Mouse (Mus musculus): ENCODE results near the gene Alpl. TPM values are rescaled to one million over a fixed set of nuclear protein-coding genes. Genes with fewer than 3 reads are reported as not detected.

Alpl gene
- total and polyA plus RNA-seq, 3 experiments: not detected

DNA sequence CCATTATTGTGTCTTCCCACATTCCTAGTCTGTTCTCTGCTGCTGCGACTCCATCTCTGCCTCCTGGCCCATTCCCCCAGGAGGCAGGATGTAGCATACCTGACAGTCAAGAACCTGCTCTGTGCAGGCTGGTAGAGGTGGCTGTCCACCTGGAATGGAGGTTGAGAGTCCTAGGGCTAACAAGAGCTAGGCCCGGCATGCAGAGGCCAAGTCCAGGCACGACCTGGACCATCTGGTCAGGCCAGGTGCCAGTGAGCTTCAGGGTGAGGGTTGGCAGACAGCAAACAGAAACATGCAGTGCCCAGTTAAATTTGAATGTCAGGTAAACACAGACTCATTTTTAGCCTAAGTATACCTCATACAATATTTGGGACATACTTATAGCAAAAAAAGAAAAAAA, 63.2 kb downstream of the Alpl start:
- Histone ChIP-seq H3K27ac (ENCODE audit: control insufficient read depth, low read depth, low read length) (no peak overlapping the region), H3K27me3 (ENCODE audit: control insufficient read depth in 1 of 2, insufficient read depth in 2 of 2, low read length in 2 of 2) (no peaks in the 10 kb centered on the region), H3K4me1 (ENCODE audit: control insufficient read depth in 1 of 2, insufficient read depth in 2 of 2, low read length in 2 of 2) (no peaks in the 10 kb centered on the region), H3K9ac (ENCODE audit: control insufficient read depth, low read depth, low read length, poor library complexity, severe bottlenecking) (no peak overlapping the region), H3K4me3 (ENCODE audit: control insufficient read depth in 1 of 2, insufficient read depth in 1 of 2, low read depth in 2 of 2, low read length in 2 of 2) (no peak overlapping the region), H3K79me2 (ENCODE audit: control insufficient read depth, insufficient read depth, low read length, poor library complexity) (no peaks in the 10 kb centered on the region), H3K36me3 (ENCODE audit: control insufficient read depth in 1 of 2, insufficient read depth in 2 of 2, low read length in 2 of 2) (no peaks in the 10 kb centered on the region), H3K9me3 (replicated peaks; ENCODE audit: insufficient read depth, low read length) (no peaks in the 10 kb centered on the region)
- no peak for DNase-seq (ENCODE audit: low read depth, low spot score)
- no peak for TF ChIP-seq EP300 (IDR thresholded peaks at IDR 0.05; ENCODE audit: low read depth in 1 of 2, low read length in 2 of 2)
- no peak for TF ChIP-seq TCF12 (IDR thresholded peaks at IDR 0.05; ENCODE audit: low read depth, low read length)
- no peak for TF ChIP-seq RAD21 (IDR thresholded peaks at IDR 0.05; ENCODE audit: low read depth, low read length)
- no peak for TF ChIP-seq CTCF (IDR thresholded peaks at IDR 0.05 in 2 of 3, conservative IDR thresholded peaks at IDR 0.05 in 1 of 3; ENCODE audit: control insufficient read depth in 1 of 3, insufficient read depth in 1 of 3, low read depth in 2 of 3, low read length in 3 of 3, poor library complexity in 1 of 3, severe bottlenecking in 1 of 3)
- no peak for TF ChIP-seq NELFE (IDR thresholded peaks at IDR 0.05; ENCODE audit: low read depth, low read length)
- TF ChIP-seq MYC (IDR thresholded peaks at IDR 0.05; ENCODE audit: low read depth, low read length): no peak
- TF ChIP-seq KAT2A (conservative IDR thresholded peaks at IDR 0.05; ENCODE audit: low read depth, low read length): no peak
- TF ChIP-seq TBP (IDR thresholded peaks at IDR 0.05; ENCODE audit: low read depth, low read length): no peak
- TF ChIP-seq HCFC1 (IDR thresholded peaks at IDR 0.05; ENCODE audit: low read depth, low read length): no peak
- TF ChIP-seq CHD2 (IDR thresholded peaks at IDR 0.05; ENCODE audit: low read length): no peak
- no peak for TF ChIP-seq MXI1 (IDR thresholded peaks at IDR 0.05; ENCODE audit: low read depth, low read length)
- no peak for TF ChIP-seq MYB (IDR thresholded peaks at IDR 0.05; ENCODE audit: low read depth, low read length)
- no peak for TF ChIP-seq ZKSCAN1 (IDR thresholded peaks at IDR 0.05; ENCODE audit: low read depth, low read length)
- no peak for TF ChIP-seq JUND (IDR thresholded peaks at IDR 0.05; ENCODE audit: low read depth, low read length)

DNA sequence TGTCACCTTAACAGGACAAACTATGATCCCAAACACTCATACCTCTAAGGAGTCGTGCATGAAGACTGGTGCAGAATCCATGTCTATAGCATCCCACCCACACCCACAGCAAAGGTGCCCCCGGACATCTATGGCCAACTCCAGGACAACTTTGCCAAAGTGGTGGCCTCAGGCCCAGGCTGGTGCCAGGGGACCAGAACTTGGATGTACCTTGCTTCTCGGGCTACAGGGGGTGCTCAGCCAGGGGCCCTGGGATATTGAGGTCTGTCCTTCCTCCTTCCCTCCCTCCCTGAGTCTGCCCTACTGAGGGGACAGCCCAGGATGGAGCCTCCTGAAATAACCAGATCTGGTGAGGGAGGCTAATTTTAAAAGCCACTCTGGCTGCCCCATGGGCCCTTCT, 63.8 kb downstream of the Alpl start:
- DNase-seq (ENCODE audit: low read depth, low spot score): no peak
- Histone ChIP-seq H3K79me2 (ENCODE audit: control insufficient read depth, insufficient read depth, low read length, poor library complexity) (no peaks in the 10 kb centered on the region), H3K27me3 (ENCODE audit: control insufficient read depth in 1 of 2, insufficient read depth in 2 of 2, low read length in 2 of 2) (no peaks in the 10 kb centered on the region), H3K27ac (ENCODE audit: control insufficient read depth, low read depth, low read length) (no peak overlapping the region), H3K36me3 (ENCODE audit: control insufficient read depth in 1 of 2, insufficient read depth in 2 of 2, low read length in 2 of 2) (no peaks in the 10 kb centered on the region), H3K4me3 (ENCODE audit: control insufficient read depth in 1 of 2, insufficient read depth in 1 of 2, low read depth in 2 of 2, low read length in 2 of 2) (no peak overlapping the region), H3K9me3 (replicated peaks; ENCODE audit: insufficient read depth, low read length) (no peaks in the 10 kb centered on the region), H3K9ac (ENCODE audit: control insufficient read depth, low read depth, low read length, poor library complexity, severe bottlenecking) (no peak overlapping the region), H3K4me1 (ENCODE audit: control insufficient read depth in 1 of 2, insufficient read depth in 2 of 2, low read length in 2 of 2) (no peaks in the 10 kb centered on the region)
- no peak for TF ChIP-seq RAD21 (IDR thresholded peaks at IDR 0.05; ENCODE audit: low read depth, low read length)

DNA sequence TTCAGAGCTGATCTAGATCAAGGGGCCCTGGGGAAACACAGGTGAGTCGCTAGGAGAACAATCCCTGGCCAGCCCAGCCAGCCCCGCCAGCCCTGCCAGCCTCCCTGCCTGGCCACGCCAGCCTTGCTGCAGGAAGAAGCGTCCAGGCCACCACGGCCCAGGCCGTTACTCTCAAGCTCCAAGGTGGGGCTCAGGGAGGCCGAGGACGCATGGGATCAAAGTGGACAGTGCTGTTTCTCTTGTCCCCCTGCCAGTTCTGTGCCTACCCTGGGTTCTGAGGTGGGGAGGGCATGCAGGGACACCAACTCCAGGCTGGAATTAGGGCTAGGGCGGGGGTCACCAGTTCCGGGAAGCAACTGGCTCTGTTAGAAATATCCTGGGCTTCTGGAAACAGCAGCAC, 64.3 kb downstream of the Alpl start:
- DNase-seq (ENCODE audit: low read depth, low spot score): no peak
- H3K27me3 ChIP-seq (ENCODE audit: control insufficient read depth in 1 of 2, insufficient read depth in 2 of 2, low read length in 2 of 2): no peaks in the 10 kb centered on the region
- no peak overlapping the region for H3K9ac ChIP-seq (ENCODE audit: control insufficient read depth, low read depth, low read length, poor library complexity, severe bottlenecking)
- no peaks in the 10 kb centered on the region for H3K79me2 ChIP-seq (ENCODE audit: control insufficient read depth, insufficient read depth, low read length, poor library complexity)
- no peaks in the 10 kb centered on the region for H3K9me3 ChIP-seq (replicated peaks; ENCODE audit: insufficient read depth, low read length)
- H3K36me3 ChIP-seq (ENCODE audit: control insufficient read depth in 1 of 2, insufficient read depth in 2 of 2, low read length in 2 of 2): no peaks in the 10 kb centered on the region
- no peak overlapping the region for H3K27ac ChIP-seq (ENCODE audit: control insufficient read depth, low read depth, low read length)
- H3K4me1 ChIP-seq (ENCODE audit: control insufficient read depth in 1 of 2, insufficient read depth in 2 of 2, low read length in 2 of 2): no peaks in the 10 kb centered on the region
- TF ChIP-seq CHD2 (IDR thresholded peaks at IDR 0.05; ENCODE audit: low read length) (no peak), MYC (IDR thresholded peaks at IDR 0.05; ENCODE audit: low read depth, low read length) (no peak), NELFE (IDR thresholded peaks at IDR 0.05; ENCODE audit: low read depth, low read length) (no peak), ELF1 (IDR thresholded peaks at IDR 0.05; ENCODE audit: low read depth, low read length) (no peak), CHD1 (IDR thresholded peaks at IDR 0.05; ENCODE audit: low read depth, low read length) (no peak), HCFC1 (IDR thresholded peaks at IDR 0.05; ENCODE audit: low read depth, low read length) (no peak), CTCF (IDR thresholded peaks at IDR 0.05 in 2 of 3, conservative IDR thresholded peaks at IDR 0.05 in 1 of 3; ENCODE audit: control insufficient read depth in 1 of 3, insufficient read depth in 1 of 3, low read depth in 2 of 3, low read length in 3 of 3, poor library complexity in 1 of 3, severe bottlenecking in 1 of 3) (no peak), E2F4 (IDR thresholded peaks at IDR 0.05; ENCODE audit: borderline replicate concordance, low read depth, low read length) (no peak), ZNF384 (IDR thresholded peaks at IDR 0.05; ENCODE audit: low read depth, low read length) (no peak), ZKSCAN1 (IDR thresholded peaks at IDR 0.05; ENCODE audit: low read depth, low read length) (no peak), JUND (IDR thresholded peaks at IDR 0.05; ENCODE audit: low read depth, low read length) (no peak), MYB (IDR thresholded peaks at IDR 0.05; ENCODE audit: low read depth, low read length) (no peak)
- no peak overlapping the region for H3K4me3 ChIP-seq (ENCODE audit: control insufficient read depth in 1 of 2, insufficient read depth in 1 of 2, low read depth in 2 of 2, low read length in 2 of 2)
